Mouse (Mus musculus) embryonic facial prominence, embryonic 10.5 days (tissue): ENCODE results near the gene Mpl. TPM values are rescaled to one million over a fixed set of nuclear protein-coding genes. Genes with fewer than 3 reads are reported as not detected.

Experiments
- DNase-seq: peaks from one replicate; pipeline ENCODE4 v3.0.0-alpha.2; 2017; ENCODE audit warnings: low spot score
- H3K27ac ChIP-seq: fragments of 300-500 bp; sonication (generic); replicated peaks from 2 replicates; pipeline ENCODE4 v1.5.1; 2016; ENCODE audit warnings: mild to moderate bottlenecking
- H3K27me3 ChIP-seq: fragments of 300-500 bp; sonication (generic); replicated peaks from 2 replicates; pipeline ENCODE4 v1.6.1; 2016; ENCODE audit warnings: low read depth, mild to moderate bottlenecking; ENCODE audit not compliant: poor library complexity, severe bottlenecking
- H3K36me3 ChIP-seq: fragments of 300-500 bp; sonication (generic); replicated peaks from 2 replicates; pipeline ENCODE4 v1.6.1; 2016; ENCODE audit warnings: mild to moderate bottlenecking, moderate library complexity
- H3K4me1 ChIP-seq: fragments of 300-500 bp; sonication (generic); 2 replicates; pipeline ENCODE4 v1.6.1; 2016
- H3K4me3 ChIP-seq: fragments of 300-500 bp; sonication (generic); 2 replicates; pipeline ENCODE4 v1.5.1; 2016; ENCODE audit warnings: mild to moderate bottlenecking, moderate library complexity
- H3K9me3 ChIP-seq: fragments of 300-500 bp; sonication (generic); 2 replicates; pipeline ENCODE4 v1.6.1; 2016; ENCODE audit warnings: mild to moderate bottlenecking
- WGBS: fragments of 180-500 bp; shearing (Covaris S2); methylation state at CpG from one replicate; pipeline ENCODE4 v1.1.7; 2016; 5-methylcytosine and 5-hydroxymethylcytosine counted together
- polyA plus RNA-seq: library from polyadenylated mRNA; unstranded; fragments of >200 nt; fragmentation: Nextera tagmentation; extraction: Ambion mirVana; gene quantifications from 2 replicates; pipeline ENCODE4 v1.2.1, GENCODE M21; 2016

The Mpl gene
- polyA plus RNA-seq, 1 experiment from 2014 or later = 1.2 TPM

DNA sequence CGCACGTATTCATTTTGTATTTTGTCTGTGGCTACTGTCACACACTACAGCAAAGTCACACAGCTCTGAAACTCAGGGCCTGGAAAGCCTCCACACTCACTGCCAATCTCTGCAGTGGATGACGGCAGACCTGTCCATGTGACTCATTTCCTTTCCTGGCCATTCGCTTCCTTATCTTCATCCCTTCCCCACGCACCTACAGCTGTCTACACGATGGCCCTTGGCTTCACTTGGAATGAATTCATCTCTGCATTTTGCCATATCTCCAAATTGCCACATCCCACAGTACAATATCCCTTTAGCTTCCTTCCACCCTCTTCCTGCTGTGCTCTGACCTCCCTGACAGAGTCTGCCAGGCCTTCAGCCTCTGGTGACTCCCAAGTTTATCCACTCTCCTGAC is 62.8 kb downstream of the Mpl start:
- Histone ChIP-seq H3K27me3 (no peaks in the 10 kb centered on the region), H3K9me3 (no peaks in the 10 kb centered on the region), H3K36me3 (peaks cover 99% of the 10 kb centered on the region), H3K4me1 (no peaks in the 10 kb centered on the region), H3K4me3 (no peak overlapping the region), H3K27ac (no peak overlapping the region)
- no peak for DNase-seq
- 95% methylated on average over 6 of the region's 6 CpGs for WGBS

Other genes with a start within 250 kb of the Mpl start
- 88.2 and 95.5 TPM in 2 replicates for gene Ptprf, start 166.1 kb downstream of the Mpl start, polyA plus RNA-seq
- 8.2 and 9.4 TPM in 2 replicates for gene Szt2, start 48.2 kb downstream of the Mpl start, polyA plus RNA-seq
- 152 and 155 TPM in 2 replicates for gene Med8, start 48.2 kb downstream of the Mpl start, polyA plus RNA-seq
- gene Elovl1, start 29.4 kb downstream of the Mpl start, polyA plus RNA-seq = 46.9 and 49.9 TPM in 2 replicates
- gene Cdc20, start 20.2 kb downstream of the Mpl start, polyA plus RNA-seq = 402 and 411 TPM in 2 replicates
- gene Tie1, start 32.5 kb upstream of the Mpl start, polyA plus RNA-seq = 15.4 and 16.5 TPM in 2 replicates
- 3.9 TPM in 2 replicates for gene 2610528J11Rik, start 69.5 kb upstream of the Mpl start, polyA plus RNA-seq
- 0.79 and 1.1 TPM in 2 replicates for gene Tmem125, start 86.5 kb upstream of the Mpl start, polyA plus RNA-seq
- gene Cfap57, start 163.3 kb upstream of the Mpl start, polyA plus RNA-seq = 0.39 and 0.49 TPM in 2 replicates
- gene Ebna1bp2, start 163.3 kb upstream of the Mpl start, polyA plus RNA-seq = 191 and 209 TPM in 2 replicates
- gene Olfr62, start 201.4 kb upstream of the Mpl start, polyA plus RNA-seq = not detected in 2 replicates
- 0.06 TPM in 1 of 2 replicates, not detected in the other for gene Olfr1342, start 235.2 kb upstream of the Mpl start, polyA plus RNA-seq
- 0.04 TPM in 1 of 2 replicates, not detected in the other for gene Olfr1341, start 246.0 kb upstream of the Mpl start, polyA plus RNA-seq